Mouse (Mus musculus): Measurements from ENCODE around the gene Emc7.

Emc7 gene

DNA sequence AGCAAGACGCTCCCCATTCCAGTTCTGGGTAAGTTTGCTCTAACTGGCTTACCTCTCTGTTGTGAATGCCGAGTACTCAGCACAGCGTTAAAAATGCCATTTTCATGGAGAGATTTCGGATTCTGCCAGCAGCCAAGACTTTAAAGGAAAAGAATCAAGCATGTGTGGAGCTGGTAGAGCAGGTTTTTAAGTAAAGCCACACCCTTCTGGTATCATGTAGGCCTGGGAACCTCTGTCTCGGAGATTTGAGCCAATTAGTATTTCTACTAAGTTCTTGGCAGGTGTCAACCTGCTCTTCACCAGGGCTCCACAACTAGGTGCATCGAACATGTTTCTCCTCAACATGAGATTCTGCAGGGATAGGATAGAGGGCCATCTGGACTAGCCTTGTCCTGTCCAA is 21.8 kb downstream of the Emc7 start:
- no peak for DNase-seq (ENCODE audit: low read depth)

DNA sequence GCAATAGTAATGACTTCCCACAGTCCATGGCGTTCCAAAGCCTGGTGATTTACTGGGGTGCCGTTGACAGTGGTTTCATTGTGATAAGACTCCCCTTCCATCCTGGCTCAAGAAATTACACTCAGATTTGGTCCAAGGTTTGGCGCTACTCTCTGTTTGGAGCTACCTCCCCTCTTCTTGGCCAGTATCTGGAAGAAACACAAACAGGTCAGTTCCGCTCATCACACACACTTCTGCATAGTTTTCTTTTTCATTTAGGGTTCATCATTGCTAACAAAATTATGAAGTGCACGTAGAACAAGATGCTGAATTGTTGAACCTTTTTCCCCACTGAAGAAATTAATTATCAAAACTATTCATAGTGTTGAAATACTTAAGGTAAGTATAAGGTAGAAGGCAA is 25.9 kb downstream of the Emc7 start, which contains the start of gene Chrm5:
Chrm5 (minus strand) TSS at position 101 of the 400 bp plus-strand sequence.
- DNase-seq (ENCODE audit: low read depth) = no peak

DNA sequence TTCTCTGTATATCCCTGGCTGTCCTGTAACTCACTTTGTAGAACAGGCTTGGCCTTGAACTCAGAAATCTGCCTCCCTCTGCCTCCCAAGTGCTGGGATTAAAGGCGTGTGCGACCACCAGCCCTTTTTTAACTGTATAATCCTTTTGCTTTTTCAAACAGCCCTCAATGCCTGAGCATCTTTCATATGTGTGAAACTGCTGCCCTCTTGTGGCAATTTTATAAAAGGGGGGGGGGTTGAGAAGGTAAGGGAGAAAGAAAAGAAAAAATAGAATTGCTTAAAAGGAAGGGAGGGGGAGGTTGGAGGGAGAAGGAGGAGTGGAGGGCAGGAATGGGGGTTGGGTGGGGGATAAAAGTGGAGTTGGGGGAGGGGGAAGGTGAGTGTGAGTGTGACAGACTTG is 26.8 kb downstream of the Emc7 start:
- DNase-seq (ENCODE audit: low read depth) = peak; percentile 74

DNA sequence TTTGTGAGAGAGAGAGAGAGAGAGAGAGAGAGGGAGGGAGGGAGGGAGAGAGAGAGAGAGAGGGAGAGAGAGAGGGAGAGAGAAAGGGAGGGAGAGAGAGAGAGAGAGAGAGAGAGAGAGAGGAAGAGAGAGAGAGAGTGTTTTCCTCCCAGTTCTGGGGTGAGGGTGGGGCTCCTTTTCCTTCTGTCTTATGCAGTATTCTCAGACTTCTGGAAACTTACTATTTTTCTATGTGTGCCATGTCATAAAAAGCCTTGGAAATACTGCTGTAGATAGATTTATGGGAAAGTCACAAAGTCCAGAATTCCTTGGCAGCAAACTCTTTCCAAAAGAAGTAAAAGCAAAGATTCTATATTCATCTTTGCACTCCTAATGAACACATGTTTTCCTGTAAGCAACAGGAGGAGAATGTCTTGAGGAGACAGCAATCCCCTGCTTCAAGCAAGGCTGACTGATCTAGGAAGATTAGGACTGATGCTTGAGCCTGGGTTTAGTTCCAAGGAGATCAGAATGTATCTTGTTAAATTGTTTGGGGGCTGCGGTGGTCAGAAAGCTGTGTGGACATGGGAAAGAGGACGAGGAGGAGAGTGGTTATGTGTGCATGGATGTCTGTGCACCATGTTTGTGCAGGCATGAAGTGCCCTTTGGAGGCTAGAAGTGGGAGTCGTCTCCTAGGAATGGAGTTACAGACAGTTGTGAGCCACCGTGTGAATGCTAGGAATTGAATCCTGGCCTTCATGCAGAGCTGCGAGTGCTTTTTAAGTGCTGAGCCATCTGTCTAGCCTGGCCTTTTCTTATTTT is 27.9 kb downstream of the Emc7 start:
- no peak for DNase-seq (ENCODE audit: low read depth)

DNA sequence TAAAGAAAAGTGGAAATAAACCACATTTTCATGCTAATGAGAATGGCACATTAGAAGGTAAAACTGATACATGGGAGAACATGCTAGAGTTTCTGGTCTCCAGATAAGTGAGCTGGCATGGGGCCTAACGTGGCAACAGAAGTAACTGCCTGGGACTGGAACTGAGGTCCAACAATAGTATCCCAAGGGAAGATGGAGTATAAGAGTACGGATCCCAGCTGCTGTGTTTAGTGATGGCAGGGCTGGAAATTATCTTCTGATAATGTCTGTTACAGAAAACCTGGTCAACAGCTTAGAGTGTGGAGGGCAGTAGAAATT is 28.5 kb downstream of the Emc7 start:
- no peak for DNase-seq (ENCODE audit: low read depth)

DNA sequence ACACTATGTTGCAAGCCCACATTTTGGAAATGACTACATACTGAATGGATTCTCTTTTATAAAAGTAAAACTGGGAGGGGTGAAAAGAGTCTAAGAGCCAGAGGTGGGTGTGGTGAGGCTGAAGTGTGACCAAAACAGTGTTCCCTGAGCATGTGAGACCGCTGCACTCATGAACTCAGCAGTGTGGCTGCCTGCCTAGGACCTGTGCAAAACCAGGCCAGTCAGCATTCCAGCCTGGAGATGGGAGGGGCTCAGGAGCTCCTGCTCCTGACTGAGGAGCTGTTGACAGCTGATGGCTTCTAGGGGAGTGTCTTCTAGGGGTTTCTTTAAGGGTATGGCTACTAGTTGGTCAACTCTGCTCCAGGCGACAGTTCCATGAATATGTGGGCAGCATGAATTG is 30.1 kb downstream of the Emc7 start:
- no peak for DNase-seq (ENCODE audit: low read depth)

DNA sequence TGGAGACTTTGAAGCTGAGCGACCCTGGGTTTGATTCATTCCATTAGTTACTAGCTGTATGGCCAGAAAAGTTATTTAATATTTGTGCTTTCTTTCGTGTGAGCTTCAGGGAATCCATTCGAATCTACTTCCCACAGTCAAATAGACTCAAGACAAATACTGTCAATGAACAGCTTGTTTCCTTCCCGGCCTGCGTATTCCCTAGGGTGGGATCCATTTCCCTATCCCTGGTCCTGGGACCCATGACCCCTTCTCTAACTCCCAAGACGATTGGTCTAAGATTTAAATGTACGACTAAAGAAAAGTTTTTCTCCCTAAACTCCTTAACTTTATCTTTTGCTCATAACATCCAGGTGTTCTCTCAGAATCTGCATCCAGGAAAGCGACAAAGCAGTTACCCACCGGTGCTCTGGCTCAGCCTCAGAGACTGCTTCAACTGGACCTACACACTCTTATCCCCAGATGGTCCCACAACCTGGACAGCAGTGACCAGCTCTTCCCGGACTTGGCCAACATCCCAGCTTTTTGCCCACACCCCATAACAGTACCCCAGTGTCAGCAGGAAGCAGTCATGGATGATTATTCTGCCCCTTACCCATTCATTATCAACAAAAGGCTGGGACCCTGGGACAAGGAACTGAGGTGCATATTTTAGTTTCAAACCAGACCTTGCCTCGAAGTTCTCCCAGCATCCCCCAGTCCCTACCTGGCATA is 35.8 kb downstream of the Emc7 start:
- DNase-seq (ENCODE audit: low read depth) = no peak

DNA sequence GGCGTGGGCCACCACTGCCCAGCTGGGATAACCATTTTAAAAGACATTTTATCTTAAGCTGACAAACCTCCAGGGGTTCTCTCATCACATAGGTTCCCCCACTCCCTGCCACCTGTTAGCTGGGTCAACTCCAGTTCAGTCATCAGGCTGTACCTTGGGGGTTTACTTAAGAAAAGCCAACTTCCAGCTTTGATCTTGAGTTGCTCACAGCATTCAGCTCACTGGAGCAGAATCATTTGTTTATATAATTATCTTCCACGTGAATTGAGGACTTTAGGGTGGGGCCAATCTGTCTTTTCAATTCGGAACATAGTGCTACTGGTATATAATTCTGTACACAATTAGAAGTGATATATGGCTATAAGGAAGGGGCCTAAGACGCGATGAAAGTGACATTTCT is 36.8 kb downstream of the Emc7 start:
- no peak for DNase-seq (ENCODE audit: low read depth)

DNA sequence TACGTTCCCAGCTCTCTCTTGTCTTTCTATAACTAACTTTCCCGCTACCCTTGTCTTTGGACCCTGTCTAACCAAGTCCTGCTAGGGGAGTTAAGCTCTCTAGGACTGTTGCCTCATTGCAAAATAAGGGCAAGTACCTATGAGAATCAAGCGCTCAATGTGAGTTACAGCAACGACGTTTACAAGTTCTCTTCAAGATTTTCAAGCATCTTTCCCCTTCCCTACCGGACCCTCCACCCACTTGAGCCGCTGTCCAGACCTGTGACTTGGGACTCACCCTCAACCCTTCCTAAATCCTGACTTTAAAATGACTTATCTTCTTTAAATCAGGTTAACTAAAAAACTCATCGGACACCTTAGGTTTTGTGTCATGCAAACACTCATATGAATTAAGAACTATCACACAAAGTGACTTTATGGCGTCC is 37.6 kb downstream of the Emc7 start:
- DNase-seq (ENCODE audit: low read depth) = peak; percentile 77

DNA sequence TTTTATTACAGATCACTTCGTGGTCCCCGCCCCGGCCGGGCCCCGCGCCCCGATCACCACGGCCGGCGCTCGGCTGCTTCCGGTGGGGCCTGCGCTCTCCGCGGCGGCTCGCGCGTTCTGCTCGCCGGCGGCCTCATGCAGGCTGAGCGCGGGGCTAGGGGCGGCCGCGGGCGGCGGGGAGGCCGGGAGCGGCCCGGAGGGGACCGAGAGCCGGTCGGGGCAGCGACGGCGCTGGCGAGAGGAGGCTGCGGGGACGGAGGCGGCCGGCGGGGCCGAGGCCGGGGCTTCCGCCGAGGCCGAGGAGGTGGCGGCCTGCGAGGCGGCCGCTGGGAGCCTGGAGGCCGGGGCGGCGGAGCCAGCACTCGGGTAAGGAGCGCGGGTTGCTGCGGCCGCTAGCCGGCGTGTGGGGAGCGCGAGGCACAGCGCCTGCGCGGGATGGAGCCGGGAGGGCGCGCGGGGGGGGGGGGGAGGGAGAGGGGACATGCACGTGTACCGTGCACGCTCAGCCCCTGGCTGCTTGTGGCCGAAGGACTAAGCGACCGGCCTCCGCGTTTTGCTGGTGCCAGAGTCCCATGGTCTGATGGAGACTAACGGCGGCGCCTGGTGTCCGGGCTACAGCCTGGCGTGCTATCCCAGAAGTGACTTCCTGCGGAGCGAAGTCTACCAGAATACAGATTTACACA is 38.2 kb downstream of the Emc7 start, which contains the start of gene Aven:
Aven (plus strand) TSS at position 109 of the 683 bp plus-strand sequence.
- DNase-seq (ENCODE audit: low read depth) = peak; percentile 80

DNA sequence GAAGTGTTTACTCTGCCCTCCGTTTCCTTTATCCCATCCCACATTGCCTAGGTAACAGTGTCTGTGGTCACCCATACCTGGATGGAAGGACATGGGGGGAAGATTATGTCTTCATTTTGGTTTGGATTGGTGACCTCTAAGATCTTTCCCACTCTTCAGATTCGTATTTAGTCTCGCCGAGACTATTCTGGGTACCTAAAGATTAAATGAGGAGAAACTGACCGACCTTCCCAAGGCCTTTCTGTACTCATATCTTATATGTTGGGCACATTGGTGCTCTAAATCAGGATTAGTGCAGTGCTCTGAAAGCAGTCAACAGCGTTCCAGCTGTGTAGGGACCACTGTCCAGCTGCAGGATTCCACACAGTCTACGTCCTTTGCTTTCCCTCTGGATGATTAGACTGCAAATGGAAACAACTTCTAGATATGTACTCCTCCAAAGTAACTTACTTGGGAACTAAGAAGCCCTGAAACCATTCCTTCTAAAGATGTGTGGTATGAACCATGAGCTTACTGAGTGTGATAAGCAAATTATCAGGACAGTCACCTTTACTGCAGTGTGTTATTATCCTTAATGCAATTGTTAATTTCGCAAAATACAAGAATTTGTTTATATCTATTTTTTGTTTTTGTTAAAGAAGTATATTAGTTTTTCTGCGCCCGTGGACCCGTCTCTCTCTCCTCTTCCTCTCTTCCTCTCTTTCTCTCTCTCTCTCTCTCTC is 38.9 kb downstream of the Emc7 start:
- DNase-seq (ENCODE audit: low read depth) = no peak

DNA sequence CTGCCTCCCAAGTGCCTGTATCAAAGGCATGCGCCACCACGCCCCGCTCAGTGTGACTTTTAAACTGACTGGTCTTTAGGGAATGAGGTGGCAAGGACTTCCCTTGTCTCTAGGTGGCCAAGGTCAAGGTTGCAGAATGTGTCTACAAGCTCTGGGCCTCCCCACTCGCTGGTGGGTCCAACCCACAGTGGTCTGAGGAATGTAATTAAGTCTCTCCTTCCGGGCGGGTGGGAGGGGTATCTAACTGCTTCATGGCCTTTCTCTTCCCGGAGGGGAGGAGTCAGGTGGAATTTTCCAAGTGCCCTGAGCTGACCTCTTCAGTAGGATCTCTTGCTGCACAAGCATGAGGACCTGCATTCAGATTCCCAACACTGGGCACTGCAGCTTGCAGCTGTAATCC is 43.1 kb downstream of the Emc7 start:
- DNase-seq (ENCODE audit: low read depth) = no peak

DNA sequence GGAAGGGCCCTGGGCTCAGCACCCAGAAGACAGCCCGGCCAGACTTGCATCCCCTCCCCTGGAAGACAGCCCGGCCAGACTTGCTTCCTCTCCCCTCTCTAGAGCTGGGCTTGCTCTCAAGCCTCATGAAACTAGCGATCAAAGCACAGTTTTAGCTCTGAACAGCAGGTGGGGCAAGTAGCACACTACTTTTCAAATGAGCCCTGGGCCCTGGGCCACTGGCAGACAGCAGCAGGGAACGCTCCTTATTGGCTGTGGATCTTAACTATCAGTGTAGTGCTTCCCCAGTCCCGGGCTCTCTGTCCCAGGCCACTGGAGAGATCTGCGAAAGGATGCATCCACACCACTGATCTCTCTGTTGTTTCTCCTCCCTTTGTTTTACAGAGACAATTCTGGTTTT is 46.4 kb downstream of the Emc7 start:
- peak; percentile 89 for DNase-seq (ENCODE audit: low read depth)

DNA sequence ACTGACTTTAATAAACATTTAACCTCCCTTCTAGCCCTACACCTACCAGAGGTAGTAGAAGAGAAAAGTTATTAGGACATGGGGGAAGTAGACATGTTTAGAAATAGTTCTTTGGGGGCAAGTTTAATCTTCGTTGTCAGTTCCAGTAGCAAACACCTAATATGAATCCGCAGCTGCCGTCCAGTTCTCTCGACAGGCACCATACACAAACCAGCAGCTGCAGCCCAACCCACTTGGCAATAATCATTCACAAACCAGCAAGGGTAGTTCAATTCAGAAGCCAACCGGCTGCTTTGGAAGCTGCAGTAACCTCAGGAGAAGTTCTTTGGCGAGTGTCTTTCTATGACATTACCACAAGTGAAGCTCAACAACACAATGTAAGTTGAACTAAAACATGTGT is 49.2 kb downstream of the Emc7 start:
- no peak for DNase-seq (ENCODE audit: low read depth)

DNA sequence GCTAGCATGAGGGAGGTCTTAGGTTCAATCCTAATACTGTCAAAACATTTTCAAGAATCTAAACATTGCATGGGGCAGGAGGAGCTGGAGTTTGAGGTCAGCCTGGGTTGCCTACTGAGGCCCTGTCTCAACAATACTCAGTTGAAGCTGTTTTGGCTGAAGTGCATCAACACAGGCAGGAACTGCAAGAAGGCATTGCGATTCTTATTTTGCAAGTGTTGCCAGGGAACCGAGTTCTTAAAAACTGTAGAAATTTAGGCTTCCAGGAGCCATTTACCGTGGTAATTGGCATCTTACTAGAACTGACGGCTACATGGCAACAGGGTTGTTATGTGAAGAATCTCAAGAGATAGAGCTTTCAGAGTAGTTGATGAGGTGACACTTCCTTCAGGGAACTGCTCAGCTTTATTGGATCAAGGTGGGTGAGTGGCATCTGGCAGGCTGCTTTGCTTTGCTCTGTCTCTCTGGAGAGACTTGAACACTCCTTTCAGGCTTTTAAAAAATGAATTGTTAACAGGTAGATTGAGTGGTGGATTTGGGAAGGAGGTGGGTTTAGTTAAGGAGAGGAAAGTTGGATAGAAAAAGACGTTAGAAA is 52.1 kb downstream of the Emc7 start:
- peak; percentile 58 for DNase-seq (ENCODE audit: low read depth)

DNA sequence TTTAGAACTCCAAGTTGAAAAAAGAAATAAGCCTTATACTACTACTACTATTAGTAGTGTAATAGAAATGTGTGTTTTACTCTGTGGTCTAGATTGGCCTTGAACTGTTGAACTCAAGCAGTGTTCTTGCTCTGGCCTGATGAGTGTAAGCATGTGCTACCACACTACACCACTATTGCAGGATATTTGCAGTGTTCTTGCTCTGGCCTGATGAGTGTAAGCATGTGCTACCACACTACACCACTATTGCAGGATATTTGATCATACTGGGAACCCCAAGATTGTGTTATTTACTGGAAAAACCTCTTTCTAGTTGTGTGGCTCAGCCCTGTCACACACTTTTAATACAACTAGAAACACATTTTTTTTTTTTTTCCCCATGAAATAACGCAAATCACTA is 52.6 kb downstream of the Emc7 start:
- peak; percentile 50 for DNase-seq (ENCODE audit: low read depth)

DNA sequence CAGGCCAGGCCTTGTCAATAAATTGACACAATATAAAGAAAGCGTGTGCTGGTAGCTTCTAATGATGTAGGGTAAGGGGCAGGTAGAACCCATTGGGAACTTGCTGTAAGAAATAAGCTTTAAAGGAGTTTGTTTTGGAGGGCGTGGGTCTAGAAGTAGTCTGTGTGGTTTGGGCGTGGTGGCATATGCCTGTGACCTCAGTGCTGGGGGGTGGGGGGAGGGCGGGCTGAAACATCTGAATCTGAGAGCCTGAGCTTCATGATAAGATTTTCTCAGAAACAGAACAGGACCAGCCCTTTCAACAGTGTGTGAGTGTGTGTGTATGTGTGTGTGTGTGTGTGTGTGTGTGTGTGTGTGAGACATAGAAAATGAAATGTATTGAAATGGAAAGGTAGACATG is 55.3 kb downstream of the Emc7 start:
- DNase-seq (ENCODE audit: low read depth) = peak; percentile 92

DNA sequence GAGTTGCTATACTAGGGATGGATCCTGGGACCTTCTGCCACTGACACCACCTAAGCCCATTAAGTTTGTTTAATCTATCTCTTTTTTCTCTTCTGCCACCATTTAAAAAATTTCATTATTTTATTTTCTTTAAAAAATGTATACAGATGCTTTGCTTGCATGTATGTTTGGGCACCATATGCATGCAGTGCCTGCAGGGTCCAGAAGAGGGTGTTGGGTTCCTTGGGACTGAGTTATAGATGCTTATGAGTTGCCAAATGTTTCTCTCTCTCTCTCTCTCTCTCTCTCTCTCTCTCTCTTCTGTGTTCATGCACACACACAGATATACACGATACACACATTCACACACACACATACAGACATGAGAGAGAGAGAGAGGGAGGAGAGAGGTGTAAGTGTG is 58.2 kb downstream of the Emc7 start:
- DNase-seq (ENCODE audit: low read depth) = peak; percentile 52

DNA sequence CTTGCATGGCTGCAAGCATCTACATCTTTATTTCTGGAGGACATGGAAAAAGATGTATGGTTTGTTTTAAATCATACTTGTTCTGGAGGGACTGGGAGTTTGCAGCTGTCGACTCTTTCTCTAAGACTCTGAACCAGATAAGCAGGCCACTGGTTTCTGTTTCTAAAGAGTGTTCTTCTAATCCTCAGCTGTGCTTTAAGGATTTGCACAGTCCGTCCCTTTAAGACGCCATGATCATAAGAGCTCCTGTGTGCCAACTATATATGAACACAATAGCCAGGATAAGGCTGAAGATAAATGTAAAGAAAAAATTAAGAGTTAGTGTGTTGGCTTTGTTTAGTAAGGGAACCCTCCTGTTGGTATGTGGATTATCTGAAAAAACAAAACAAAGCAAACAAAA is 61.9 kb downstream of the Emc7 start:
- no peak for DNase-seq (ENCODE audit: low read depth)

DNA sequence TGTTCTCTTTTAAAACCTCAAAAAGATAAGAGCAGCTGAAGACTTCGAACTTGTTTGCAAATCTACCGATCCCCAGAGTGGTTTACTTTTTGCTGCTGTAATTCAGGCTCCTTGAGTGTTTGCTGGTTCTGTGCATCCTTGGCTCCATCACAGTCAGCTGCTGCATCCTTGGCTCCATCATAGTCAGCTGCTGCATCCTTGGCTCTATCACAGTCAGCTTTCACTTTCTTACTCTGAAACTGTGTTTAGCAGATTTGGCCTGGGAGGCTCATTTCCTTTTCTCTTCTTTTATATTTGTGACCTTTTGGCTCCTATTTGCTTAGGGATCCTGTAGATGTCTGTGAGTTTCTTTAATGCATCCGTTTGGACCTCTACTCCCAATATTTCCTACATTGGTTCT is 62.4 kb downstream of the Emc7 start:
- no peak for DNase-seq (ENCODE audit: low read depth)

DNA sequence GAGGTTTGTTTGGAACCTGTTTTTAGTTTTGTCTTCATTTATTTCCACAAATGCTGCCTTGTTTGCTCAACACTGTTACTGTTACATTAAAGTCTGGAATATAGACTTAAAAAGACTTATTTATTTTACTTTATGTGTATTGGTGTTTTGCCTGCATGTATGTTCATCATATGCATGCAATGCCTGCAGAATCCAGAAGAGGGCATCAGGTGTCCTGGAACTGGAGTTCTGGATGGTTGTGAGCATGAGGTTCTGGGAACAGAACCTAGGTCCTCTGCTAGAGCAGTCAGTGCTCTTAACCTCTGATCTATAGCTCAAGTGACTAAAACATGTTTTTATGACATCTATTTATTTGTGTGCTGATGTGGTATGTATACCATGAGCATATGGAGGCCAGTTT is 63.7 kb downstream of the Emc7 start:
- no peak for DNase-seq (ENCODE audit: low read depth)

All from naive thymus-derived CD4-positive, alpha-beta T cell, adult 2 months (primary cell).